Mouse (Mus musculus) CH12.LX (cell line): ENCODE data around the gene Lrrc31.

ENCODE experiments used
- CHD2 ChIP-seq: IDR thresholded peaks from 2 replicates; pipeline ENCODE4 v1.6.1; 2011; ENCODE audit warnings: low read length, improper control_type of control experiment
- CTCF ChIP-seq, 2 experiments: IDR thresholded peaks in 1 of 2; conservative IDR thresholded peaks in 1 of 2; 2 replicates each; pipeline ENCODE4 v1.5.1; 2011 to 2012; ENCODE audit warnings: low read depth in 2 of 2, low read length in 2 of 2, improper control_type of control experiment in 1 of 2, inconsistent platforms in 1 of 2, mild to moderate bottlenecking in 1 of 2, moderate library complexity in 1 of 2
- E2F4 ChIP-seq: IDR thresholded peaks from 2 replicates; pipeline ENCODE4 v1.6.1; 2011; ENCODE audit warnings: low read depth, low read length, improper control_type of control experiment; ENCODE audit not compliant: insufficient replicate concordance
- EP300 ChIP-seq: IDR thresholded peaks from 2 replicates; pipeline ENCODE4 v1.6.1; 2011; ENCODE audit warnings: low read length, improper control_type of control experiment
- IRF4 ChIP-seq: IDR thresholded peaks from 2 replicates; pipeline ENCODE4 v1.6.1; 2014; ENCODE audit warnings: low read depth, mild to moderate bottlenecking, inconsistent platforms, low read length, improper control_type of control experiment
- MAX ChIP-seq: IDR thresholded peaks from 2 replicates; pipeline ENCODE4 v1.6.1; 2011; ENCODE audit warnings: low read length, improper control_type of control experiment
- NELFE ChIP-seq: IDR thresholded peaks from 2 replicates; pipeline ENCODE4 v1.6.1; 2011; ENCODE audit warnings: low read depth, low read length, improper control_type of control experiment
- POLR2A ChIP-seq: IDR thresholded peaks from 2 replicates; pipeline ENCODE4 v1.6.1; 2011; ENCODE audit warnings: low read depth, mild to moderate bottlenecking, improper control_type of control experiment, low read length
- RCOR1 ChIP-seq: conservative IDR thresholded peaks from 2 replicates; pipeline ENCODE4 v1.6.1; 2012; ENCODE audit warnings: low read depth, mild to moderate bottlenecking, inconsistent platforms, low read length, improper control_type of control experiment
- SIN3A ChIP-seq: IDR thresholded peaks from 2 replicates; pipeline ENCODE4 v1.6.1; 2012; ENCODE audit warnings: low read length, improper control_type of control experiment, inconsistent platforms
- SMC3 ChIP-seq: IDR thresholded peaks from 2 replicates; pipeline ENCODE4 v1.6.1; 2011; ENCODE audit warnings: low read depth, low read length, improper control_type of control experiment
- ZC3H11A ChIP-seq: IDR thresholded peaks from 2 replicates; pipeline ENCODE4 v1.6.1; 2012; ENCODE audit warnings: low read depth, mild to moderate bottlenecking, inconsistent platforms, low read length, improper control_type of control experiment

- TF ChIP-seq CTCF (conservative IDR thresholded peaks at IDR 0.05 in 1 of 2, IDR thresholded peaks at IDR 0.05 in 1 of 2; ENCODE audit: low read depth in 2 of 2, low read length in 2 of 2) (no peak), NELFE (no peak), POLR2A (no peak), RCOR1 (no peak), SMC3 (no peak), EP300 (no peak), CHD2 (no peak), E2F4 (no peak), ZC3H11A (no peak), SIN3A (no peak), IRF4 (no peak), MAX (no peak)
These were observed 24.6 kb upstream of the Lrrc31 start for GRCm38 (mm10) chr3:30724105-30724824.
